Mouse (Mus musculus): ENCODE results near the gene Ssh3. TPM values are rescaled to one million over a fixed set of nuclear protein-coding genes. Genes with fewer than 3 reads are reported as not detected.

Gene Ssh3
- total RNA-seq (2014; fragmentation: Nextera tagmentation) = 5.9 and 27.6 TPM in 2 replicates
- 7.0 and 8.6 TPM in 2 replicates for total RNA-seq (2017)

DNA sequence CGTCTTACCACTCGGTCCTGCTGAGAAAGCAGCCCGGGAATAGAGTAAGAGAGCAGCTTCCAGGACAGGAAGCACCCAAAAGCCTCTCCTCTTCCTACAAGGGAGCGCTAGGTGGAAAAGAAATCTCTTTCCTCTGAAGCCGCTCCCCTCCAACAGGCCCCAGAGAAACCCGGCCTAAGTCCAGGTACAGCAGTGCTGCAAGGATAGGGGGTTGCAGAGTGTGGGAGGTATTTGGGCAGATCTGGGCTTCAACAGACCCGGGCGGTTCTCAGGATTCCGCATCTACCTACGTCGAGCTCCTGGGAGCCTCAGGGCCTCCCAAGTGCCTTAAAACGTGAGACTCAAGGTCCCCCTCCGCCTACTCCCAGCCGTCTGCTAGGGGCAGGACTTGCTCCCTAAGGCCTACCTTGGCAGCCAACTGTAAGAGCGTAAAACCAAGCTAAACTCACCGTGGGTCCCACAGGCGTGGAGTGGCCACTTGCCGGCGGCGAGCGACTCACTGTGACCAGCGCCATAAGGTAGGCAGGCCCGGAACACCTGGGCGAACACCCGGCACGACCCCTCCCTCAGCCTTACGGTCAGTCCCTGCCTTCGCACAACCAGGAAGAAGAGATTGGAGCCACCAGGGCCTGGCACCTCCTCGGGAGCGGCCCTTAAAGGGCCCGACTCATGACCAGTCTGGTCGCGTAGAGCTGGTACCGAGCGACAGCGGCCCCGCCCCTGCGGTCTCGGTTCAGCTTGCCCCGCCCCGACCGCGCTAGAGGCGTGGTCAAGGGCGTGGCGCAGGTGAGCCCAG, at the start of gene Ssh3:
Gene Ssh3, minus strand, starts transcription at position 615 of the 796 bp plus-strand sequence.
- peak; percentile 81 for ATAC-seq (replicated peaks; ENCODE audit: low FRiP score, low TSS enrichment, poor library complexity, severe bottlenecking)

GRCm38 (mm10) chr19:4317181-4317580, 48.2 kb upstream of the Ssh3 start:
- ATAC-seq (replicated peaks; ENCODE audit: low FRiP score, low TSS enrichment, poor library complexity, severe bottlenecking) = no peak

- ATAC-seq (replicated peaks; ENCODE audit: low FRiP score, low TSS enrichment, poor library complexity, severe bottlenecking) = peak; percentile 46
Measured at GRCm38 (mm10) chr19:4315223-4315944, 46.4 kb upstream of the Ssh3 start.

GRCm38 (mm10) chr19:4309776-4310185, 40.8 kb upstream of the Ssh3 start:
- peak; percentile 53; the same call in 1 of the 2 replicates for ATAC-seq (replicated peaks; ENCODE audit: low FRiP score, low TSS enrichment, poor library complexity, severe bottlenecking)

DNA sequence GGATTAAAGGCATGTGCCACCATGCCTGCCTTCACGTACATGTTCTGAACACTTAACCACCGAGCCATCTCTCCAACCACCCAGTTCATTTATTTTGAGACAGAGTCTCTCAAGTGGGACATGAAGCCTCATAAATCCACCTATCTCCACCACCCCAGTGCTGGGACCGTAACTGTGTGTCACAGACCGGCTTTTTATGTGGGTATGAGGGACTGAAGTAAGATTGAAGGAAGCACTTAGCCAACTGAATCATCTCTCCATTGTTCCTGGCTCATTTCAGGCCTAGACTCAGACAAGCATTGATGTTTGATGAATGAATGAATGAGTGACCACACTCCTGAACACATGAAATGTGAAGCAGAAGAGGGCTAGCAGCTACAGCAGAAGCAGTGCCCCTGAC, 40.3 kb upstream of the Ssh3 start:
- no peak for ATAC-seq (replicated peaks; ENCODE audit: low FRiP score, low TSS enrichment, poor library complexity, severe bottlenecking)

GRCm38 (mm10) chr19:4306190-4306577, 37.2 kb upstream of the Ssh3 start, which contains the start of gene Grk2:
Gene Grk2, minus strand, starts transcription at chr19:4306222.
- peak; percentile 17; the same call in 1 of the 2 replicates for ATAC-seq (replicated peaks; ENCODE audit: low FRiP score, low TSS enrichment, poor library complexity, severe bottlenecking)

- no peak for ATAC-seq (replicated peaks; ENCODE audit: low FRiP score, low TSS enrichment, poor library complexity, severe bottlenecking)
Measured at GRCm38 (mm10) chr19:4305491-4306189, 36.7 kb upstream of the Ssh3 start.

DNA sequence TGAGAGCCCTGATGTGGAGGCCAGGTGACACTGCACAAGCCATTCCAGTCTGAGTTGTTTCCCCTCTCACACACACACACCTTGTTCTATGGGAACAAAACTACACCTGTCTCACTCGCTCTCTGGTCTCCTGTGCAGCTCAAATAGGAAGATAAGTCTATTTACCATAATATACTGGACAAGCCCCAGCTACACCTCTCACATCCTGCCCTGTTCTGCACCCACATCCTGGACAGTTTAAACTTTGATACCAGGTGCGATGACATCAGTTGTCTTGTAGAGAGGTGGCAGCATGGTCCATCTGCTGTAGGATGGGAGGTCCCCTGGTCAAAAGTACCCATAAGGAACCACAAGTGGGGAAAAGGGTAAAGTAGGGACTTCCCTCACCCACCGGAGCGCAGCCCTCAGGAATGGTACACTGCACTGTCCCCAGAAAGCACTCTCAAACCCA, 35.9 kb upstream of the Ssh3 start:
- ATAC-seq (replicated peaks; ENCODE audit: low FRiP score, low TSS enrichment, poor library complexity, severe bottlenecking) = no peak

DNA sequence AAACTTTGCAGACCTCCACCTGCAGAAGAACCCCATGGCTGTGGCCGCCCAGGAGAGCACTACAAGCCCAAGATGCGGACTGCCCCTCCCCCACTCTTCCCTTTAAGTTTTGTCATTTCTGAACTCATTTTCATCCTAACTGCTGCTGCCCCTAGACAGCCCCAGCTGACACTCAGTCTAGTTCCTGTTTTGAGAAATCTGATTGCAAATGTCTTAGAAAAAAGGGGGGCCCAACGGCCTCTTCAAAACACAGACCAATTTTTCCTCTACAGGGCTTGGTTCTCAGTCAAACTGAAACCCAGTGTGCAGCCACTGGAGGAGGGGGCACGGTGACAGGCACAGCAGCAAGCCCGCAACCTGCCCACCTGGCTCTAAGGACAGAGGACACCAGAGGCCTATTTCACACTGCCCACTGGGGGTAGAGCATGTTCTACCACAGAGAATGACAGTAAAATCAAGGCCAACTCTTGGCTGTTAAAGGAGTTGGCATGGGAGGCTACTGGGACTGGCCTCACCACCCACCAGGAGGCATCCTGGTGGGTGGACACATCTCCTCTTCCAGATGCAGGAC, 35.4 kb upstream of the Ssh3 start:
- ATAC-seq (replicated peaks; ENCODE audit: low FRiP score, low TSS enrichment, poor library complexity, severe bottlenecking) = no peak

GRCm38 (mm10) chr19:4303640-4303995, 34.6 kb upstream of the Ssh3 start:
- ATAC-seq (replicated peaks; ENCODE audit: low FRiP score, low TSS enrichment, poor library complexity, severe bottlenecking) = no peak

GRCm38 (mm10) chr19:4302936-4303639, 34.1 kb upstream of the Ssh3 start:
- no peak for ATAC-seq (replicated peaks; ENCODE audit: low FRiP score, low TSS enrichment, poor library complexity, severe bottlenecking)

- ATAC-seq (replicated peaks; ENCODE audit: low FRiP score, low TSS enrichment, poor library complexity, severe bottlenecking) = no peak
Measured at GRCm38 (mm10) chr19:4301735-4302651, 33.0 kb upstream of the Ssh3 start.

DNA sequence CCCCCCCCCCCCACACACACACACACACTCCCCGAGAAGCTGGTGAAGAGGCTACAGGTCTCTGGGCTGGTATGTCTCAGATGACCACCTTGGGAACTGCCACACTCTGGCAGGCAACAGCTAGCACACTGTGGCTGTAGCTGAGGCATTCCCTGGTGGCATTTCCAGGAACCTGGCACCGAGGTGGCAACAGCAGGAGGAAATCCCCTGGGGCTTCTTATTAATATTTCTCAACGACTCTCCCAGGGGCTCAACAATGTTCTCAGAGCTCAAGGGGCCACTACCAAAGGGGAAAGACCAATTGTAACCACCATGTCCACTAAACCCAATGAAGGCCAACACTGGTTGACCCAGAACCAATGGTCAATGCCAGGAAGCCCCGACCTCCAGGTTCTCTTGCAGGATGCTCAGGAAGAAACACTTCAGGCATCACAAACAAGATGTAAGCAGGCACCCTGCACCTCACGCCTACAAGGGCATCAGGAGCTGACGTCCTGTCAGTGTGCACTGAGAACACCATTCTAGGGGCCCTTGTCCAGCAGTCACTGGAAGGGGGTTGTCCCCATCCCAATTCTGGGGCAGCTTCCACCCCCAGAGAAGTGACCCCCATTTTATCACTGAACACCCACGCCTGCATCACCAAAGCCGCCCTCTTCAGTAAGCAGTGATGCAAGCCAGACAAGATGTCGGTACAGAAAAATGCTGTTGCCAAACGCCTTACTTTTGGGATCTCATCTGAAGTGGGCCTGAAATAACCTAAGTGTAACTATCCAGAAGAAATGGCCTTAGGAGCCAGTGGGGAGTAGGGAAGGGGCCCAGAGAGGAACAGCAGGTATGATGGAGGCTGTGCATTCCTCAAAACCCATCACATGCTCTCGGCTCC, 32.1 kb upstream of the Ssh3 start:
- ATAC-seq (replicated peaks; ENCODE audit: low FRiP score, low TSS enrichment, poor library complexity, severe bottlenecking) = no peak

DNA sequence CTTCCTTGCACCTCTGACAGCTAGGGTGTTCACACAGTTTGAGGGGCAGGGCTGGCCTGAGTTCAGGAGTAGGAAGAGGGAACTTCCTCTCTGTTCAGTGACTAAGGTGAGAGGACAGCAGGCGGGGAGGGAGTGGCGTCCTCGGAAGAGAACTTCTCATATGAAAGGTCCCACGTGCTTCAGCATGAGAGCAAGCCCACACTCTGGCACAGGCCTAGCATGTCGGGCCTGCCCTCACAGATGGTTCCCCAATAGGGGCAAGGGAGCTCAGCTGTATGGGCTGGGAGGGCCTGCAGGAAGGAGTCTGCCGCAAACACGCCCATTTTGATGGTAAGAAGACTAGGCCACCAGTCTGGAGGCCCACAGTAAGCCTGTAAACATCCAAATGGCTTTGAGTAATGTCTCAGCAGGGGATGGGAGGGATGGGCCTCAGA, 31.3 kb upstream of the Ssh3 start:
- peak; percentile 46 for ATAC-seq (replicated peaks; ENCODE audit: low FRiP score, low TSS enrichment, poor library complexity, severe bottlenecking)

GRCm38 (mm10) chr19:4299574-4300270, 30.7 kb upstream of the Ssh3 start:
- ATAC-seq (replicated peaks; ENCODE audit: low FRiP score, low TSS enrichment, poor library complexity, severe bottlenecking) = peak; percentile 23

DNA sequence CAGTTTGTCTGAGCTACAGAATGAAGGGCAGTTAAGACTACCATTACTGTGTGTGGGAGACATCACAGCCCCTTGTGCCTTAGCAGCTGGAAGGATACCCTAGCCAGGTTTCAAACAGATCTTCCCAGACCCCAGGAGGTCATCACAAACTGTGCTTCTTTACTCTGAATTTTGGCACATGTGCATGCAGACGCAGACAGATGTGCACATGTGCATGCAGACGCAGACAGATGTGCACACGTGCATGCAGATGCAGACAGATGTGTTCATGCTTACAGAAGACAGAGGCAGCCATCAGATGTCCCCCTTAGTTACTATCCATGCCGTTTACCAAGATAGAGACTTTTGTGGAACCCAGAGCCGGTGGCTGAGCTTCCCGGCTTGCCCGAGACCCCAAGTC, 30.1 kb upstream of the Ssh3 start:
- ATAC-seq (replicated peaks; ENCODE audit: low FRiP score, low TSS enrichment, poor library complexity, severe bottlenecking) = no peak

Data from megakaryocyte-erythroid progenitor cell, adult 5-6 weeks (primary cell).